Mouse (Mus musculus): ENCODE measurements around the gene Spata9. TPM values are rescaled to one million over a fixed set of nuclear protein-coding genes. Genes with fewer than 3 reads are reported as not detected.

Gene Spata9
- polyA plus RNA-seq, 1 experiment from 2014 or later, result 0.57 TPM

- H3K4me3 ChIP-seq (replicated peaks; ENCODE audit: low read length), result peak overlapping the region; percentile 14
- peaks cover 15% of the 10 kb centered on the region; the same call in 1 of the 2 replicates for H3K4me1 ChIP-seq (ENCODE audit: control insufficient read depth, insufficient read depth, low read length)
- H3K9ac ChIP-seq (ENCODE audit: low read length), result no peak overlapping the region; the same call in 1 of the 2 replicates
- H3K9me3 ChIP-seq (replicated peaks; ENCODE audit: control insufficient read depth, low read length), result no peaks in the 10 kb centered on the region
- no peaks in the 10 kb centered on the region for H3K27me3 ChIP-seq (ENCODE audit: control insufficient read depth, insufficient read depth, low read length)
- H3K27ac ChIP-seq (ENCODE audit: low read length), result no peak overlapping the region; the same call in 1 of the 2 replicates
- peaks cover 2% of the 10 kb centered on the region; the same call in 1 of the 2 replicates for H3K36me3 ChIP-seq (ENCODE audit: control insufficient read depth, insufficient read depth, low read length)
- ATAC-seq (ENCODE audit: insufficient read depth, low FRiP score), result no peak
- WGBS, result 84% methylated on average over 5 of the region's 5 CpGs
- peak overlapping the region; percentile 44 for H3K4me2 ChIP-seq (ENCODE audit: low read depth, low read length)
Observed at GRCm38 (mm10) chr13:75941518-75942295, 25.2 kb upstream of the Spata9 start.

DNA sequence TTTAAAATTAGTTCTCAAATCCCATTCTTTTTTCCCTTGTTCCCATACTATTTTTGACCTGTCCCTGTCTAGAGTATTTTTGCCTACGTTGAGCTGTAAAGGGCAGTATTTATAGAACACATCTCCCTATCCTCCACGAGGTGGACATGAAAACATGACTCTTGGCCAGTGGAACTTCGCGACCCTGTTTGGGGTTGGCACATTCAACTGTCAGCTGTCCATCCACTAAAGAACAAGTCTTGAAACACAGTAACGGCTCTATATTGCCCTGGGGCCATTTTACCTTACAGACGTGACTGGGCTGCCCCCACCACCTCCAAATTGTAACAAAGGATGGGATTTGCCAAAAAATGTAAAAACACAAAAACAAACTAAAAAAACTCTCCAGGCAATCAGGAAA is 24.2 kb upstream of the Spata9 start:
- no peaks in the 10 kb centered on the region for H3K9me3 ChIP-seq (replicated peaks; ENCODE audit: control insufficient read depth, low read length)
- no peaks in the 10 kb centered on the region for H3K27me3 ChIP-seq (ENCODE audit: control insufficient read depth, insufficient read depth, low read length)
- ATAC-seq (ENCODE audit: insufficient read depth, low FRiP score), result no peak
- peak overlapping the region; percentile 89 for H3K4me3 ChIP-seq (replicated peaks; ENCODE audit: low read length)
- H3K27ac ChIP-seq (ENCODE audit: low read length), result peak overlapping the region; percentile 98
- peak overlapping the region; percentile 73 for H3K4me2 ChIP-seq (ENCODE audit: low read depth, low read length)
- WGBS, result 0% methylated on average over 6 of the region's 6 CpGs
- peaks cover 2% of the 10 kb centered on the region; the same call in 1 of the 2 replicates for H3K36me3 ChIP-seq (ENCODE audit: control insufficient read depth, insufficient read depth, low read length)
- H3K9ac ChIP-seq (ENCODE audit: low read length), result peak overlapping the region; percentile 97
- H3K4me1 ChIP-seq (ENCODE audit: control insufficient read depth, insufficient read depth, low read length), result peaks cover 15% of the 10 kb centered on the region; the same call in 1 of the 2 replicates

GRCm38 (mm10) chr13:75943189-75944043 is 23.5 kb upstream of the Spata9 start, which contains the start of gene Rhobtb3:
Rhobtb3 (minus strand) TSS chr13:75943925.
- Histone ChIP-seq H3K36me3 (ENCODE audit: control insufficient read depth, insufficient read depth, low read length) (peaks cover 2% of the 10 kb centered on the region; the same call in 1 of the 2 replicates), H3K4me3 (replicated peaks; ENCODE audit: low read length) (peak within 1 kb of the TSS; percentile 89), H3K9me3 (replicated peaks; ENCODE audit: control insufficient read depth, low read length) (no peaks in the 10 kb centered on the region), H3K27ac (ENCODE audit: low read length) (peak within 1 kb of the TSS; percentile 98), H3K27me3 (ENCODE audit: control insufficient read depth, insufficient read depth, low read length) (no peaks in the 10 kb centered on the region), H3K4me1 (ENCODE audit: control insufficient read depth, insufficient read depth, low read length) (peaks cover 15% of the 10 kb centered on the region; the same call in 1 of the 2 replicates), H3K4me2 (ENCODE audit: low read depth, low read length) (peak within 1 kb of the TSS; percentile 73), H3K9ac (ENCODE audit: low read length) (peak within 1 kb of the TSS; percentile 97)
- ATAC-seq (ENCODE audit: insufficient read depth, low FRiP score), result peak; percentile 89
- WGBS, result under 1% methylated on average over 108 of the region's 110 CpGs

DNA sequence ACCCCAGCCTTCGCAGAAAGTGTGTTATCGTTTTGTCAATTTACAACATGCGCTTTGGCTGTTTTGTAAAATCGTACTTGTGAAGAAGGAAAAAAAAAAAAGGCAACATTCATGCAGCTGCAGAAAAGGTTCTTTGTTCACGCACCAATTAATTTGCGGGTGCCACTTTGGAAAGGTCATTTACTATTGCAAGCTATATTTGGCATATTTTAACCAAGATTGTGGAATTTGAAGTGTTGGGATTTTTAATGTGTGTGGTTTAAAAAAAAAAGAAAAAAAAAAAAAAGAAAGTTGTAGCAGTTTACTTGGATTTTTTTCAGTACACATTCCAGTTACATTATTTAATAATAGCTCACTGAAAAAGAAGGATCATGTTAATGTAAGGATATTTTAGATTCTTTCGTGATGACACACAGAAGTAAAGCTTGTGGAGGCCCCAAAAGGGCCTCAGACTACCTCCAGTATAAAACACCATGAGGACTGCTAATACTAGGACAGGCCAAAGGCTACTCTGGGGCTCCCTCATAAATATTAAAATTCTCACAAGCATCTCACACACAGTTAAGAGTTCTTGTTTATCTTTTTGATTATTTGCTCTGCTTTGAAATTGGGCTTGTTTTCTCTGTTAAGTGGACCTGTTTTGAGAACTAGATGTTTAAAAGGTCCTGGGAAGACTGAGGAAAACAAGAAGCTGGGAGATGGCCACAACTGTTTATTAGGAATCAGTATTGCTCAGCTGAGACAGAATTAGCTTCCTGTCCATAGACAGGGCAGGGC is 22.7 kb upstream of the Spata9 start:
- Histone ChIP-seq H3K27me3 (ENCODE audit: control insufficient read depth, insufficient read depth, low read length) (no peaks in the 10 kb centered on the region), H3K36me3 (ENCODE audit: control insufficient read depth, insufficient read depth, low read length) (no peaks in the 10 kb centered on the region), H3K4me1 (ENCODE audit: control insufficient read depth, insufficient read depth, low read length) (peaks cover 15% of the 10 kb centered on the region; the same call in 1 of the 2 replicates), H3K9ac (ENCODE audit: low read length) (peak overlapping the region; percentile 97), H3K4me2 (ENCODE audit: low read depth, low read length) (peak overlapping the region; percentile 73), H3K9me3 (replicated peaks; ENCODE audit: control insufficient read depth, low read length) (no peaks in the 10 kb centered on the region), H3K27ac (ENCODE audit: low read length) (peak overlapping the region; percentile 98), H3K4me3 (replicated peaks; ENCODE audit: low read length) (peak overlapping the region; percentile 89)
- ATAC-seq (ENCODE audit: insufficient read depth, low FRiP score), result peak; percentile 19; the same call in 1 of the 2 replicates
- WGBS, result 2% methylated on average over 7 of the region's 7 CpGs

DNA sequence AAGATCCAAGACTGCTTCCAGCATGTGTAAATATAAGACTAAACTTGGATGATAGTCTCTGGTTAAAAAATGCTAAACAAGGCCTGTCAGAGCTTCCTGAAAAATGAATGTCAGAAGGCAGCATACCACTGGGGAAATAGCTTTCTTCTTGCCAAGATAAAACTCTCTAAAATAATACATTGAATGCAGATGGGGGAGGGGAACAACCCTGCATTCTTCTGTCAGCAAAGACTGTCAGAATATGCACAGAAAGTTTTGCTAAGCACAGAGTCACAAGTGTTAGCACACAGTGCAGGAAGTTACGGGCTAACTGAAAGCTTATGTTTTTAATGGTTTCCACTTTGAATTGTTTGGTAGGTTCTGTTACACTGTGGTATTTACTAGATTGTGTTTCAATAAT is 16.7 kb upstream of the Spata9 start:
- Histone ChIP-seq H3K27me3 (ENCODE audit: control insufficient read depth, insufficient read depth, low read length) (no peaks in the 10 kb centered on the region), H3K4me1 (ENCODE audit: control insufficient read depth, insufficient read depth, low read length) (peaks cover 2% of the 10 kb centered on the region; the same call in 1 of the 2 replicates), H3K9ac (ENCODE audit: low read length) (no peak overlapping the region), H3K27ac (ENCODE audit: low read length) (no peak overlapping the region), H3K4me3 (replicated peaks; ENCODE audit: low read length) (no peak overlapping the region), H3K9me3 (replicated peaks; ENCODE audit: control insufficient read depth, low read length) (no peaks in the 10 kb centered on the region), H3K36me3 (ENCODE audit: control insufficient read depth, insufficient read depth, low read length) (no peaks in the 10 kb centered on the region), H3K4me2 (ENCODE audit: low read depth, low read length) (no peak overlapping the region)
- peak; percentile 64; the same call in 1 of the 2 replicates for ATAC-seq (ENCODE audit: insufficient read depth, low FRiP score)
- 24% methylated on average over 1 of the region's 1 CpGs for WGBS

GRCm38 (mm10) chr13:75955357-75955992 is 11.5 kb upstream of the Spata9 start:
- H3K4me1 ChIP-seq (ENCODE audit: control insufficient read depth, insufficient read depth, low read length), result peaks cover 2% of the 10 kb centered on the region; the same call in 1 of the 2 replicates
- ATAC-seq (ENCODE audit: insufficient read depth, low FRiP score), result no peak
- no peak overlapping the region for H3K9ac ChIP-seq (ENCODE audit: low read length)
- no peak overlapping the region for H3K4me3 ChIP-seq (replicated peaks; ENCODE audit: low read length)
- no peaks in the 10 kb centered on the region for H3K27me3 ChIP-seq (ENCODE audit: control insufficient read depth, insufficient read depth, low read length)
- no peak overlapping the region for H3K27ac ChIP-seq (ENCODE audit: low read length)
- no peaks in the 10 kb centered on the region for H3K9me3 ChIP-seq (replicated peaks; ENCODE audit: control insufficient read depth, low read length)
- no peak overlapping the region for H3K4me2 ChIP-seq (ENCODE audit: low read depth, low read length)
- H3K36me3 ChIP-seq (ENCODE audit: control insufficient read depth, insufficient read depth, low read length), result no peaks in the 10 kb centered on the region

GRCm38 (mm10) chr13:75974481-75974880 is 7.5 kb downstream of the Spata9 start:
- ATAC-seq (ENCODE audit: insufficient read depth, low FRiP score), result 0 out of 2 replicates have a peak, but pooled peaks have one; percentile 33
- WGBS, result 51% methylated on average over 2 of the region's 2 CpGs

DNA sequence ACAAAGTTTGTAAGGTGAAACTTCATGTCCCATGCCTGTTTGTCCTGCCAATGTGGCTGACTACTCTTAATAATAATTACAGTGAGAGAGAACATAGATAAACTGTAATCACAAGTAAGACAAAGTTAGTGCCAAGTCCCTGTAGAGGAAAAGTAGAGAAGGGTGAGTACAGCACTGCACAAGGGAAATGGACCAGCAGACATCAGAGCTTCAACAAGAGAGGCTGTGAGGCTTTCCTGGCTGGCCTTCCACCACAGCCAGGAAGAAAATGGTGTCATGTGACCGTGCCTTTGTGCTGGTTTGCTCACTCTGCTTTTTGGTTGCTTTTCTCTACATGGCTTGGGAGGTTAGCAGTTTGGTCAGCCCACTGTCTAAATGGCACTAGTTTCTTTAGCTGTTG is 8.7 kb downstream of the Spata9 start:
- Histone ChIP-seq H3K9ac (ENCODE audit: low read length) (no peak overlapping the region), H3K4me1 (ENCODE audit: control insufficient read depth, insufficient read depth, low read length) (no peaks in the 10 kb centered on the region), H3K4me2 (ENCODE audit: low read depth, low read length) (no peak overlapping the region), H3K9me3 (replicated peaks; ENCODE audit: control insufficient read depth, low read length) (no peaks in the 10 kb centered on the region), H3K27ac (ENCODE audit: low read length) (no peak overlapping the region), H3K36me3 (ENCODE audit: control insufficient read depth, insufficient read depth, low read length) (no peaks in the 10 kb centered on the region), H3K4me3 (replicated peaks; ENCODE audit: low read length) (no peak overlapping the region), H3K27me3 (ENCODE audit: control insufficient read depth, insufficient read depth, low read length) (no peaks in the 10 kb centered on the region)
- 56% methylated on average over 1 of the region's 1 CpGs for WGBS
- no peak for ATAC-seq (ENCODE audit: insufficient read depth, low FRiP score)

More at GRCm38 (mm10) chr13:75974481-75974880, 7.5 kb downstream of the Spata9 start:
- H3K9ac ChIP-seq (ENCODE audit: low read length), result no peak overlapping the region
- H3K4me3 ChIP-seq (replicated peaks; ENCODE audit: low read length), result no peak overlapping the region
- H3K36me3 ChIP-seq (ENCODE audit: control insufficient read depth, insufficient read depth, low read length), result no peaks in the 10 kb centered on the region
- H3K27ac ChIP-seq (ENCODE audit: low read length), result no peak overlapping the region
- no peaks in the 10 kb centered on the region for H3K27me3 ChIP-seq (ENCODE audit: control insufficient read depth, insufficient read depth, low read length)
- H3K9me3 ChIP-seq (replicated peaks; ENCODE audit: control insufficient read depth, low read length), result no peaks in the 10 kb centered on the region
- no peak overlapping the region for H3K4me2 ChIP-seq (ENCODE audit: low read depth, low read length)
- H3K4me1 ChIP-seq (ENCODE audit: control insufficient read depth, insufficient read depth, low read length), result no peaks in the 10 kb centered on the region
